Mouse (Mus musculus): ENCODE data around the gene Cdc14a. TPM values are rescaled to one million over a fixed set of nuclear protein-coding genes. Genes with fewer than 3 reads are reported as not detected.

Gene Cdc14a
- total RNA-seq, 2 experiments from 2014 or later = 5.2 to 7.6 TPM

GRCm38 (mm10) chr3:116281663-116282062 lies 142.2 kb downstream of the Cdc14a start:
- DNase-seq (ENCODE audit: low spot score in 2 of 2) = no peak

- no peak for DNase-seq (ENCODE audit: low spot score in 2 of 2)
Observed at GRCm38 (mm10) chr3:116277146-116277545, 146.7 kb downstream of the Cdc14a start.

- DNase-seq (ENCODE audit: low spot score in 2 of 2) = no peak
Observed at GRCm38 (mm10) chr3:116271679-116272078, 152.2 kb downstream of the Cdc14a start.

- DNase-seq (ENCODE audit: low spot score in 2 of 2) = no peak
Observed at GRCm38 (mm10) chr3:116267036-116267654, 156.7 kb downstream of the Cdc14a start.

GRCm38 (mm10) chr3:116266360-116266759 lies 157.5 kb downstream of the Cdc14a start:
- no peak for DNase-seq (ENCODE audit: low spot score in 2 of 2)

- DNase-seq (ENCODE audit: low spot score in 2 of 2) = no peak
Observed at GRCm38 (mm10) chr3:116263977-116264376, 159.9 kb downstream of the Cdc14a start.

- DNase-seq (ENCODE audit: low spot score in 2 of 2) = no peak
Observed at GRCm38 (mm10) chr3:116263061-116263460, 160.8 kb downstream of the Cdc14a start.

GRCm38 (mm10) chr3:116256104-116256503 lies 167.7 kb downstream of the Cdc14a start:
- no peak for DNase-seq (ENCODE audit: low spot score in 2 of 2)

- peak; percentile 50 to 65 for DNase-seq (ENCODE audit: low spot score in 2 of 2)
Observed at GRCm38 (mm10) chr3:116253077-116253531, 170.7 kb downstream of the Cdc14a start, which contains the start of gene Gpr88. TSS of gene Gpr88 (minus strand) at chr3:116253503.

GRCm38 (mm10) chr3:116252255-116253040 lies 171.4 kb downstream of the Cdc14a start:
- peak; percentile 25 to 37 for DNase-seq (ENCODE audit: low spot score in 2 of 2)

GRCm38 (mm10) chr3:116251481-116252254 lies 172.2 kb downstream of the Cdc14a start:
- peak; percentile 29 to 45 for DNase-seq (ENCODE audit: low spot score in 2 of 2)

- no peak for DNase-seq (ENCODE audit: low spot score in 2 of 2)
Observed at GRCm38 (mm10) chr3:116249026-116249425, 174.8 kb downstream of the Cdc14a start.

GRCm38 (mm10) chr3:116244476-116244875 lies 179.4 kb downstream of the Cdc14a start:
- DNase-seq (ENCODE audit: low spot score in 2 of 2) = no peak

GRCm38 (mm10) chr3:116242685-116243084 lies 181.1 kb downstream of the Cdc14a start:
- no peak for DNase-seq (ENCODE audit: low spot score in 2 of 2)

GRCm38 (mm10) chr3:116237527-116237926 lies 186.3 kb downstream of the Cdc14a start:
- DNase-seq (ENCODE audit: low spot score in 2 of 2) = no peak

GRCm38 (mm10) chr3:116236856-116237255 lies 187.0 kb downstream of the Cdc14a start:
- no peak for DNase-seq (ENCODE audit: low spot score in 2 of 2)

GRCm38 (mm10) chr3:116233515-116233914 lies 190.3 kb downstream of the Cdc14a start:
- no peak for DNase-seq (ENCODE audit: low spot score in 2 of 2)

GRCm38 (mm10) chr3:116232763-116233162 lies 191.1 kb downstream of the Cdc14a start:
- DNase-seq (ENCODE audit: low spot score in 2 of 2) = no peak

- DNase-seq (ENCODE audit: low spot score in 2 of 2) = no peak
Observed at GRCm38 (mm10) chr3:116229336-116229735, 194.5 kb downstream of the Cdc14a start.

GRCm38 (mm10) chr3:116228360-116229245 lies 195.2 kb downstream of the Cdc14a start:
- DNase-seq (ENCODE audit: low spot score in 2 of 2) = no peak

- no peak for DNase-seq (ENCODE audit: low spot score in 2 of 2)
Observed at GRCm38 (mm10) chr3:116227383-116227782, 196.4 kb downstream of the Cdc14a start.

Data from layer of hippocampus, postnatal 10 days (tissue).